Mouse (Mus musculus): ENCODE results near the gene Fsd1.
"Not testable (repeated sequence)": the region's sequence is repeated elsewhere in the genome, so short reads cannot be mapped to it uniquely, and the experiment has no call there.

Fsd1 gene

DNA sequence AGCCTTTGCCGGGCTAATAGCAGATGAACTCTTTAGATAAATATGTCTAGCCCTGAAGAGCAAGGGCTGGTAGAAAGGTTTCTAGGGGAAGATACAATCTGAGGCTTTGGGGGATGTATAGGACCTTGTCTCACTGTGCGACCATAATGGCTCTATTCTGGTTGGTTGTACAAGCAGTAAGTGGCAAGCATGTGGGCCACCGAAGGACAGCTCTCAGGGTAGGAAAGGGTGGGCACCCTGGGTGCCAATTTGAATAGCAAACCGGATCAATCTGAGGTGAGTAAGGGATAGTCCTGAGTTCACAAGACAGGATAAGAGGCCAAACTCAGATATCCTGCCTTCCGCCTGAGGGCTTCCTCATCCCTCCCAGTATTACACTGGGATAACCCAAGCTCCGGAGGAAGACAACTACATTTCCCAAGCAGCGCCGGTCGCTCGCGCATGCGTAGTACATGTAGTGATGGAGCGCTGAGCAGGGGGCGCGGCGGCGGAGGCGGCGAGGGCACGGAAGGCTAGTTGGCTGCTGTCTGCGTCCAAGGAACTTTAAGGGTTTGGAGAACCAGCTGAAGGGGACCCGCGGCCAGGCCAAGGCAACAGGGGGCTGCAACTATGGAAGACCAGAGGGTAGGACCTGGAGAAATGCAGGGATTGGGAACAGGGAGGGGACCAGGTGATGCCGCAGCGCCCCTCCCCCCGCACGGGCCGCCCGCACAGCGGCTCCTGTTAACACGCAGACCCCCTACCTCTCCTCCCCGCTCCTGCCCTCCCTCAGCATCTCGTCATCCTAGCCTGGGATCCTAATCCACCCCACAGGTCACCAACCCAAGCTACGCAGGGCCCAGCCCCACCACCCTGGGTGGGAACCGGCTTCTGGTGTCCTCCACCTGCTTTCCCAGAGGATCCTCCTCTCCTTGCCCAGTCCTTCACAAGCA, at the start of gene Fsd1:
Gene Fsd1, plus strand, starts transcription at position 480 of the 932 bp plus-strand sequence.
- no peak for DNase-seq (ENCODE audit: low spot score in 2 of 2)

DNA sequence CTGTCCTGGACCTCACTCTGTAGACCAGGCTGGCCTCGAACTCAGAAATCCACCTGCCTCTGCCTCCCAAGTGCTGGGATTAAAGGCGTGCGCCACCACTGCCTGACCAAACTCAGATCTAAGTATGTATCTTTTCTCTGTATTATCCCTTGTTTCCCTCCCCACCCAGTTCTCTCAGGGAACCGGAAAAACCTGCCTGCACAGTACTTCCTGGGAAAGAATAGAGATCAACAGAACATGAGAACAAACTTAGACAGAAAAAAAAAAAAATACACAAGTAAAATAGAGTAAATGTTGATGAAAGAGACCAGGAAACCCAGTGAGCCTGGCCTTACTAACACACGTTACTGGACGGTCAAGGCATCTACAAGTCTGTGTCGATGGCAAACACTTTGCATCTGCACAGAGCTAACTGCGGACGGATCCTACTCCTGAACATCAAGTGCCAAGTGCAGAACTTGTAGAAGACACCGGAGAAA, 41.9 kb upstream of the Fsd1 start:
- DNase-seq (ENCODE audit: low spot score in 2 of 2), result not testable (repeated sequence)

DNA sequence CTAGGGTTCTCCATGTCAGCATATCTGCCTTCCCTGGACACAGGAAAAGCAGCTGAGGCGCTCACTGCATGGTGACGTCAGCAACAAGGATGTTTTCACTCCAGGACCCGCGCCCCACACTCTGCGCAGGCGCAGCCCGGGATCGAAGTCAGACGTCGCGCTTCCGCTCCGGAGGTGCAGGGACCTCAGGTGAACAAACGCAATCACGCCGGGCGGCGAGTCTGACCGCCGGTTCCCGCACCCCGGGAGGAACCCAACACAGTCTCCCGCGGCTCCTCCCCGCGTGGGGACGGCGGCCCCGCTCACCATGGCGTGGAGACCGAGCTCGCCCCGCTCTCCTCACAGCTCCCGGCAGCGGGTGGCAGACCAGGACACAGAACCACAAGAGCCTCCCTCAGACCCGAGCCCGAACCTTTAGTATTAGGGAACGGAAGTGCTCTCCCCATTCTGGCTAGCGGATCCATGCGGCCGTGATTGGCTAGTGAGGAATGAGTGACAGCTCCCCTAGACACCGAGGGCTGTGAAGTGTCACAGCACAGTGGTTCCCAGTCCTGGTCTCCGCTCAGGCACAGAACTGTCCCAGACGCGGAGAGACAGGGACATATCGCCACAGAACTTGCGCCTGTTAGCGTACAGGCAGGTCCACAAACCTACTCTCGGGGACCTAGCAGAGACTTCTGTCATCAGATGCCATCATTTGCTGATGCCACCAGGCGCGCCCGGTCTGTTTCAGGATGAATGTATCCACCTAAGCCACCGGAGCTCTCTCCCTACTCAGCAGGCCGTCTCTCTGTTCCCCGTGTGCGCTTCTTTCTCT, 41.2 kb upstream of the Fsd1 start:
- DNase-seq (ENCODE audit: low spot score in 2 of 2), result peak; percentile 83 to 90

DNA sequence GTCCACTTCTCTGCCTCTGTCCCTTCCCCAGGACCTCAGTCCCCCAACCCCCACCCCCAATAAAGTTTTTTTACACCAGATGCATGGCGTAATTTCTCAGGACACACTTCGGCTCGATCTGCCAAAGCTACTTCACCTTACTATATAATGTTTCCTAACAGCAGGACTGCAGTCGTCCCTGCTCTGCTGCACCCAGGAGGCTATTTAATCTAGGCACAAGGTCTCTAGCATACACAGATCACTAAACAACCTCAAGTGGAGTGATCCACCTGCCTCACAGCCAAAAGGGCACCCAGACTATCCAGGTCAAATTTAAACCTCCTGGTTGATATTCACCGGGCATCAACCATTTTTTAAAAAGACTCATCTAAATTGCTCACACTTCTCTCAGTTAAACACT, 40.6 kb upstream of the Fsd1 start:
- DNase-seq (ENCODE audit: low spot score in 2 of 2), result peak; percentile 15 to 61

DNA sequence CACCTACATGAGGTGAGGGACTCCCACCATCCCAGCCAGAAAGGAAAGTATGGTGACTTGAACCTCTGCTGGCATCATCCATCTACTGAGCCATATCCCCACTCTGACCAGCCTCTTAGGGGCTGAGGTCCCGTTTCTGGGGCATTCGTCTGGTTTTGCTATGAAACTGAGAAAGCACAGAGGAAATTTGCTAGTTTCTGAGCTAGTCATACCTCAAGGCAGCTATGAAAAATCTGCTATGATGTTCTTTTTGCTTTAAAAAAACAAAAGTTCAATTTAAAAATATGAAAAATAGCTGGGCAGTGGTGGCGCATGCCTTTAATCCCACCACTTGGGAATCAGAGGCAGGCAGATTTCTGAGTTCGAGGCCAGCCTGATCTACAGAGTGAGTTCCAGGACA, 37.7 kb upstream of the Fsd1 start:
- no peak for DNase-seq (ENCODE audit: low spot score in 2 of 2)

DNA sequence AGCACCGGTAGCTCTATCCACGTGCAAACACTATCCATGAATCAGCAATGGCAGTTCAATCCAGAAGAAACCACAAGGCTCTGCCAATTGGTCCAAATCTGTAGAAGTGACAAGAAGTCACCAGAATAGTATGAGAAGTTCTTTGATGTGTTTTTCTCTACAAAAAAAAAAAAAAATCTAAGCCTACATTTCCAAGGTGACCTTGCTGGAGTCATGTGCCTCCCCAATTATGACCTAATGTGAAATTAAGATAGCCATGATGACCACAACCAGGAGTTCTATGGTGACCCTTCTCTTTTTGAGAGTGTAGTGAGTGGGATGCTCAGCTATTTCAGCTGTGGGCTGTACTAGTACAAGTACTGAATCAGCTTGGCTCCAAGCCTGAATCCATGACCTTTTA, 36.9 kb upstream of the Fsd1 start, which contains the start of gene Zfp119b:
Gene Zfp119b, minus strand, starts transcription at position 101 of the 400 bp plus-strand sequence.
- DNase-seq (ENCODE audit: low spot score in 2 of 2), result no peak

DNA sequence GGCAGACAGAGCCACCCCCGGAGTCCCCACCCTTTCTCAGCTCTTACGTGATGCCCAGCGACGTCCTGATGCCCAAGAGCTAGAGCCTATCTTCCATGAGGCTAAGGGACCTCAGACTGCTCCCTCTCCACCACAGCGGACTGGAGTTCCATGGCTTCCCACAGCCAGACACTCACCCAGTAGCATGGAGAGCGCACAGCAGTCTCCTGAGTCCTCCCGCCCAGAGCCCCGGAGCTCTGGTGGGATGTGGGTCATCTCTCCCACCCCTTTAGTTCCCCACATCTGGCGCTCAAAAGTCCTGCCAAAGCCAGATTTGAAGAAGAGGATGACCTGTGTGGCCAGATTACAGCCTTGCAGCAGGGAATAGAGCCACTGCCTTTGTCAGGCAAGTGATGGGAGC, 35.7 kb upstream of the Fsd1 start:
- DNase-seq (ENCODE audit: low spot score in 2 of 2), result peak in 1 of 2 experiments; percentile 56

DNA sequence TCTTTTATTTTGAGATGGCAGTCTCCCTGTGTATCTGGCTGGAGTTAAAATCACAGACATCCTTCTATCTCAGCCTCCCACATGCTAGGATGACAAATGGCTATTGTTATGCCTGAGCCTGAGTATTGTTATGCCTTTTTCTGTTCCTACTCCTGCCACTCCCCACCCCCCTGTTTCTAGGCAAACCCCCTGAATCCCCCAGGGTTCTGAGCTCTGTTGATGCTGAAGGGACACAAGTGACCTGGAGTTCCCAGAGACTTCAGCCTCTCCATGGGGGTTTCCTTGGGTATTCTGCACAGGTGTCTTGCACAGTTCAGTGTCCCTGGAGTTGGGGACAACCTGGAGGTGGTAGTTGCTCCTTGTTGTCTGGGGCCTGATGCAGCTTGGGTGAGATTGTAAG, 34.3 kb upstream of the Fsd1 start:
- DNase-seq (ENCODE audit: low spot score in 2 of 2), result peak in 1 of 2 experiments; percentile 57

DNA sequence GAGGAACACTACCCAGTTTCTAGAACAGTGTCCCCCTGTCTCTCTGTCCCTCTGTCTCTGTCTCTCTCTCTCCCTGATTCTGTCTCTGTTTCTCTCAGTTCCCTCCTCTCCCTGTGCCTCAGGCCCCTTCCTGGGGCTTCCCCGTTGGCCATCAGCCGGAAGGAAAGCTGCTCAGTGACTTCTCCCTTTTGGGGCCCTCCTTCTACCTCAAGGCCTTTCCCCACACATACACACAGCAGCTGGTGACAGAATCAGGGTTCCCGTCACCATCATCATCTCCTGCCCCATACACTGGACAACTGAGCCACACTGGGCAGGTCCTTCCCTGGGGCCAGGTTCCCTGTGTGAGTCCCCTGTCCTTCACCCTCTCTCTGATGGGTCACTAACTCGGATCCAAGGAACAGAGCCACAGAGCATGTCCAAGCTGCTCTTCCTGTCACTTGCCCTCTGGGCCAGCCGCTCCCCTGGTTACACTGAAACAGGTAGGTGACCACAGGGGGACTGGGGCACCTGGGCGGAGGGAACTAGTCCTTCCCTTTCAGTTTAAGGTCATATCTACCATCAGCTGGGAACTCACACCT, 33.8 kb upstream of the Fsd1 start, which contains the start of gene Ebi3:
Gene Ebi3, plus strand, starts transcription at position 194 of the 581 bp plus-strand sequence.
- peak; percentile 57 to 71 for DNase-seq (ENCODE audit: low spot score in 2 of 2)

DNA sequence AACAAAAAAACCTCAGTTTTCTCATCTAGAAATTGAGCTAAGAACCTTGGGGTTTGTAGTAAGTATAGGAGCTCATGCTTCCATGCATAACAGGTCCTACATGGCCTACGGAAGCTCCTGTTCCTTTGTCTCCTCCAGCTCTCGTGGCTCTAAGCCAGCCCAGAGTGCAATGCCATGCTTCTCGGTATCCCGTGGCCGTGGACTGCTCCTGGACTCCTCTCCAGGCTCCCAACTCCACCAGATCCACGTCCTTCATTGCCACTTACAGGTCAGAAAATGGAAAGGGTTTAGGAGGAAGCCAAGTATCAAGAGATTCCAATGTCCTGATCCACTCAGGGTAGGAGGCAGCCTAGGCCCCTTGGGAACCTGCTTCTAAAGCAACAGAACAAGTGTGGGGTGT, 32.6 kb upstream of the Fsd1 start:
- DNase-seq (ENCODE audit: low spot score in 2 of 2), result peak in 1 of 2 experiments; percentile 59

DNA sequence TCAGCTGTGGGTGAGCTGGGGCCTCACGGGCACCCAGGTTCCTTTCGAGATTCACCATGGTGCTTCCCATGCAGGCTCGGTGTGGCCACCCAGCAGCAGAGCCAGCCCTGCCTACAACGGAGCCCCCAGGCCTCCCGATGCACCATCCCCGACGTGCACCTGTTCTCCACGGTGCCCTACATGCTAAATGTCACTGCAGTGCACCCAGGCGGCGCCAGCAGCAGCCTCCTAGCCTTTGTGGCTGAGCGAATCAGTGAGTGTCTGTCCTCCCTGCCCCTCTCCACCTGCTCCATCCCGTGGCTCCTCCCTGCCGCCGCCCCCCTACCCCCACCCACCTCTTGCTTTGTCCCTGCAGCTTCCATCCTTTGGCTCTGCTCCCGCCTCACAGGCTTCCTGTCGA, 32.1 kb upstream of the Fsd1 start:
- peak; percentile 17 to 66 for DNase-seq (ENCODE audit: low spot score in 2 of 2)

DNA sequence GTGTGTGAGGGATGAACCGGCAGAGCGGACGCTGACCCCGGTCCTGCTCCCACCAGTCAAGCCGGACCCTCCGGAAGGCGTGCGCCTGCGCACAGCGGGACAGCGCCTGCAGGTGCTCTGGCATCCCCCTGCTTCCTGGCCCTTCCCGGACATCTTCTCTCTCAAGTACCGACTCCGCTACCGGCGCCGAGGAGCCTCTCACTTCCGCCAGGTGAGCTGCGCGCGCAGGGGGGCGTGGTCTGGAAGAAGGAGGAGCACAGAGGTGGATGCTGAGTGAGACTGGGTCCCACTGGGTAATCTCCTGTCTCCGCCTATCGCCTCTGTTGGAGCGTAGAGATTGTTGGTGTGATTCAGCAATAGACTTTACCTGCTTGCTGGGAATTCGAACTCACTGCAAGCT, 30.2 kb upstream of the Fsd1 start:
- peak; percentile 82 to 91 for DNase-seq (ENCODE audit: low spot score in 2 of 2)

DNA sequence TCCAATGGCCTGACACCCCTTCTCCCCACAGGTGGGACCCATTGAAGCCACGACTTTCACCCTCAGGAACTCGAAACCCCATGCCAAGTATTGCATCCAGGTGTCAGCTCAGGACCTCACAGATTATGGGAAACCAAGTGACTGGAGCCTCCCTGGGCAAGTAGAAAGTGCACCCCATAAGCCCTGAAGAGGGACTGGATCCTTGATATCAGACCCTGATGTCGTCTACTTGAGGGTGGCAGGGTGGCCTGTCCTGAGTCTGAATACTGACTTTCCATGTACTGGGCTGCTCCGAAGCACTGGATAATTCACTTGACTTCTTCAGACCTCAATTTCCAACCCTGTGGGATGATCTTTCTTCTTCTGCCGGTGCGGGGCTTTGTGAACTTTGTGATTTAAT, 29.7 kb upstream of the Fsd1 start:
- DNase-seq (ENCODE audit: low spot score in 2 of 2), result peak in 1 of 2 experiments; percentile 13

DNA sequence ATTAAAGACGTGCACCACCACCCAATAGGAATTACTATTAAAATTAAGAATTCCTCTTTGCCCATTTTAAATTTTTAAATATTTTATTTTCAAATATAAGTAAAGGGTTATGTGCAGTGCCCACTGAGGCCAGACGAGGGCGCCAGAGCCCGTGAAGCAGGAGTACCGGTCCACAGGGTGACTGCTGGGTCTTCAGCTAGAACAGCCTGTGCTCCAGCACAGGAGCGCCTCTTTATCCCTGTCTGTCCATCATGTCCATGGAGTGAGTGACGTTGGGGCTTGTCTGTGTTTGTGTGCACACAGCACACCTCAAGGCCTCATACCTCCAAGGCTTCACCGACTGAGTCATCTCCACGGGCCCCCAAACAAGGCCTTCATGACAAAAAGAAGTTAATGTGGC, 29.1 kb upstream of the Fsd1 start:
- peak; percentile 74 to 91 for DNase-seq (ENCODE audit: low spot score in 2 of 2)

DNA sequence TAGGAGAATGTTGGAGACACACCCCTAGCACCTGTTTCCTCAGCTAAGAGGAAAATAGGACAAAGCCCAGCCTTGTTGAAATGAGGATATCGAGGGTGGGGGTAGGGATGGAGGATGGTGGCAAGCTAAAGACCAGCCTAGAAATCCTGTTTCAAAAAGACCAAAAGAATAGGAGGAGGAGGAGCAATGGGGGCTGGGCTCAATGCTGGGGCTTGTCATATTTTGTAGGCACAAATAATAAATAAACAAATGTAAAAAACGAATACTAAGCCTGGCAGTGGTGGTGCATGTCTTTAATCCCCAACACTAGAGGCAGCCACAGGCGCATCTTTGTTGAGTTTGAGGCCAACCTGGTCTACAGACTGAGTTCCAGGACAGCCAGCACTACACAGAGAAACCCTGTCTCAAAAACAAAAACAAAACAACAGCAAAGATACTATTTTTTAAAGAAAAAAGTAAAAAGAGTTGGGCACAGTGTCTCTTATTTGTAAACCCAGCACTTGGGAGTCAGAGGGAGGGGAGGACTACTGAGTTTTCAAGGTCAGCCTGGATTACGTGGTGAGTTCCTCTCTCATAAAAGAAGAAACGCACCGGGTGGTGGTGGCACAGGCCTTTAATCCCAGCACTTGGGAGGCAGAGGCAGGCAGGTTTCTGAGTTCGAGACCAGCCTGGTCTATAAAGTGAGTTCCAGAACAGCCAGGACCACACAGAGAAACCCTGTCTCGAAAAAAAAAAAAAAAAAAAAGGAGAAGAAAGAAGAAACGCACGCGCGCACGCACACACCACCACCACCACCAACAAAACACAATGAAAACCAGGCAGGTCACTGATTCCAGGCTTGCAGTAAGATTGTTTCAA, 28.4 kb upstream of the Fsd1 start:
- peak; percentile 12 to 59 for DNase-seq (ENCODE audit: low spot score in 2 of 2)

DNA sequence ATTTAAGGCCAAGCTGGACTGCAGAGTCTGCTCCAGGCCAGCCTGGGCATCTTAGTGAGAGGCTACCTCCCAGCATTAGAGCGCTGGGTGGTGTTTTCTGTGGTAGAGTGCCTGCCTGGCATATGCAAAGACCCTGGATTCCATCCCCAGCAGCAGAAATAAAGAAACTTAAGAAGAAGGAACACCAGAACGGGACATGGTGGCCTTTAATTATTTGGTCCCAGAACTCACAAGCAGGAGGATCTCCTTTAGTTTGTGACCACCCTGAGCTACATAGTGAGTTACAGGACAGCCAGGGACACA, 27.8 kb upstream of the Fsd1 start:
- peak; percentile 12 to 66 for DNase-seq (ENCODE audit: low spot score in 2 of 2)

DNA sequence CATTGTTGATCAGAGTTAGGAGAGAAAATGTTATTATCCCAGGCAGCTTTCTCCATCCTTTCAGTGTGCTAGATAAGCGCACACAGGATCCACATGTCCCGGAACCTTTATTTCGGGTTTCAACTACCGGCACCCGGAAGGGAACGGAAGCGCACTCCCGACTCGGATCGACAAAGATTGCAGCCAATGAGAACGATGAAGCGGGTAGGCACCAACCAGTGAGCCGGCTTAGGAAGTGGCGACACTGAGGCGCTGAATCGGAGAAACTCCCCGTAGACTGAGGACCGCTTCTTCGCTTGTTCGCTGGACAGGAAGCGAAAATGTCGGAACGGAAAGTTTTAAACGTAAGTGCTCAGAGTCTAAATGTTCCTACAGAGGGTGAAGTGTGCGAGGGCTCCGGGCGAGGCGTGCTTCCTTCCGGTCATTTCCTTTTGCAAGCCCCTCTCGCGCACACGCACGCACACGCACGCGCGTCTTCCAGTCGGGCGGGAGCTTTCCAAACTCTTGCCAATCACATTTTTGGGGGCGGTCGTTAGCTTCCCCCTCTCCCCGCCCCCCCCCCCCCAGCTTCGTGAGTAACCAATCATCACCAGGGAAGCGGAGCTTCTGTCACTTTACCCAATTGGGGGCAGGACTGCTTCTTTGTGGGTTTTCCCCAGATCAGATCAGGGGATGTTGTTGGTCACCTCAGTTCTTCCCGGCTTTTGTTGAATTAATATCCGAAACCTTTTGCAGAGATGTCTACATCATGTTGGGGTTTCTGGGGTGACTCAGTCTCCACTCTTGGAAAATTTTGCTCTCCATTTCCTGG, 27.2 kb upstream of the Fsd1 start, which contains the start of gene Yju2:
Gene Yju2, plus strand, starts transcription at position 182 of the 811 bp plus-strand sequence.
- peak; percentile 91 to 94 for DNase-seq (ENCODE audit: low spot score in 2 of 2)

DNA sequence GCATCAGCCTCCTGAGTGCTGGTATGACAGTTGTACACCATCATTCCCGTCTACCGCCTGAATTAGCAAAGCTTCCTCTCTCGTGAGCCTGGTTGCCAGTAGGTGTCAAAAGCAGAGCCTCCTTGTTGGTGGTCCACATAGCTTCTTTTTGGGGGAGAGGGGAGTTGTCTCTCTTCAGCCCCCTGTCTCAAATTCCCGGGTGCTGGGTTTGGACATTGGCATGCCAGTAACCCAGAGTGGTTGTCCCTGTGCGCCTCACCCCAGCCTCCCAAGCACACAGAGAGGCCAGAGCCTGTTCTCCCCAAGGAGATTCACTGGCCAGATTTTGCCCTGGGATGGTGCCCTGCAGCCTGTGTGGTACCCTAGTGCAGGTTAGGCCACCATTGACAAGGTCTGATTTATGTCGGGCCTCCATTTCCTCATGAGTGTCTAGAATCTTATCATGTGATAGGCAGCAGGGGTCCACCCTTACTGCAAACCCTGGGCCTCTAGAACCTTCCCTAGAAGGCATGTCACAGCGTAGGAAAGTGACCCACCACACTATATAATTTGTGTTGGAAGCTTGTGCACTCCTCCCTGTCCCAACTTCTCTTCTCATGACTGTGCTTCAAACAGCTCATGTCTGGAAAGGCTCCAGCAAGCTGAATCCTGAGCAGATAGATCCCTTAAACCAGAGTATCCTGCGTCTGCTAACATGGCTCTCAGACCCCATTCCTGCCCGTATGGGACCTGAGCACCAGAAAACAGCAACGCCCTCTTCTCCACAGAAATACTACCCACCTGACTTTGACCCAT, 26.2 kb upstream of the Fsd1 start:
- peak in 1 of 2 experiments; percentile 65 for DNase-seq (ENCODE audit: low spot score in 2 of 2)

DNA sequence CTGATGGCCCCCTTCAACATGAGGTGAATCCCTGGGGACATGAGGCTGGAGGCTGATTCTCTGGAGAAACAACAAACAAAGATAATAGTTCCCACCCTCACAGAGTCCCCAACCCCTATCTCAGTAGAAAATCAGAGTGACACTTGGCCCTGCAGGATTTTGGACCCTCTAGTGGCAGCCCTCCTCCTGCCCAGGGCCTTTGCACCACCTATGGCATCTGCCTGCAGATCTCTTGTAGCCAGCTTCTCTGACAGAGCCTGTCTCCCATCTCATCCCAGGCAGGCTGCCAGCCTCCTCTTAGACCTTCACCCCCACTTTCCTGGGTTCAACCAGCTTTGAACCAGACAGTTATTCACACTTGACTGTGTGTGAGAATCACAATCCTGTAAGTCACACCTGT, 25.5 kb upstream of the Fsd1 start:
- DNase-seq (ENCODE audit: low spot score in 2 of 2), result peak in 1 of 2 experiments; percentile 54
